Mouse (Mus musculus) gastrocnemius, postnatal 4 days (tissue): ENCODE measurements around the gene B3gnt8. TPM values are rescaled to one million over a fixed set of nuclear protein-coding genes. Genes with fewer than 3 reads are reported as not detected.

Experiments
- DNase-seq, 2 experiments: peaks; one replicate each; pipeline ENCODE4 v3.0.0; 2021 to 2022; ENCODE audit warnings: low spot score in 2 of 2, mixed read lengths in 2 of 2
- total RNA-seq, 2 experiments: library from RNA; stranded (reverse); gene quantifications; 2 replicates each; pipeline ENCODE4 v1.2.3; 2021

B3gnt8 gene
- total RNA-seq, 2 experiments from 2014 or later = 4.2 to 4.8 TPM

GRCm38 (mm10) chr7:25684659-25685058 lies 58.2 kb downstream of the B3gnt8 start:
- no peak for DNase-seq

Other genes starting within 250 kb of the B3gnt8 start
- gene Lipe, start 227.9 kb upstream of the B3gnt8 start, total RNA-seq = 10 to 100 TPM; 25.4 to 37.7 TPM
- not detected for gene Cxcl17, start 213.8 kb upstream of the B3gnt8 start, total RNA-seq
- 1 to 10 TPM; 5.5 to 6.1 TPM for gene Ceacam1, start 149.1 kb upstream of the B3gnt8 start, total RNA-seq
- gene Ceacam2, start 86.8 kb upstream of the B3gnt8 start, total RNA-seq = 1 to 10 TPM in 1 of 2 experiments, under 1 TPM in 1; 0.47 to 1.3 TPM
- gene Erich4, start 10.8 kb upstream of the B3gnt8 start, total RNA-seq = not detected
- gene Dmac2, start 7.2 kb upstream of the B3gnt8 start, total RNA-seq = 10 to 100 TPM; 20.1 to 23.1 TPM
- 10 to 100 TPM; 55.6 to 55.8 TPM for gene Bckdha, start 32.3 kb downstream of the B3gnt8 start, total RNA-seq
- 10 to 100 TPM; 24.5 to 25.7 TPM for gene Exosc5, start 32.5 kb downstream of the B3gnt8 start, total RNA-seq
- not detected for gene Tmem91, start 48.5 kb downstream of the B3gnt8 start, total RNA-seq
- 10 to 100 TPM; 12.1 to 12.9 TPM for gene B9d2, start 54.1 kb downstream of the B3gnt8 start, total RNA-seq
- 10 to 100 TPM; 21.4 to 24.6 TPM for gene Tgfb1, start 60.3 kb downstream of the B3gnt8 start, total RNA-seq
- 10 to 100 TPM; 34.5 to 39.4 TPM for gene Ccdc97, start 92.4 kb downstream of the B3gnt8 start, total RNA-seq
- 100 to 1,000 TPM; 131 to 132 TPM for gene Hnrnpul1, start 128.1 kb downstream of the B3gnt8 start, total RNA-seq
- gene Axl, start 162.1 kb downstream of the B3gnt8 start, total RNA-seq = 100 to 1,000 TPM; 172 to 194 TPM
- gene Cyp2s1, start 190.3 kb downstream of the B3gnt8 start, total RNA-seq = under 1 TPM; 0.57 to 0.69 TPM